Mouse (Mus musculus) MEL (cell line): ENCODE results near the gene Ly6g5c. TPM values are rescaled to one million over a fixed set of nuclear protein-coding genes. Genes with fewer than 3 reads are reported as not detected.
A peak's percentile ranks its signal among the peaks of the same experiment; 100 is the strongest.

Experiments
- DNase-seq: peaks from one replicate; pipeline ENCODE4 v3.0.0; 2011; ENCODE audit warnings: low read depth, low spot score
- H3K27ac ChIP-seq: 2 replicates; pipeline ENCODE4 v1.5.1; 2012; ENCODE audit warnings: low read depth, mild to moderate bottlenecking, control low read depth, low read length, moderate library complexity; ENCODE audit not compliant: control insufficient read depth
- H3K27me3 ChIP-seq, 2 experiments: fragments of 150-350 bp in 1 of 2; sonication (generic) in 1 of 2; 2 replicates each; pipeline ENCODE4 v1.6.1; 2012; ENCODE audit warnings: low read length in 2 of 2, mild to moderate bottlenecking in 2 of 2, improper control_type of control experiment in 1 of 2, moderate library complexity in 1 of 2; ENCODE audit not compliant: insufficient read depth in 2 of 2, control insufficient read depth in 1 of 2
- H3K36me3 ChIP-seq, 2 experiments: 2 replicates each; pipeline ENCODE4 v1.6.1; 2012 to 2014; ENCODE audit warnings: low read length in 2 of 2, improper control_type of control experiment in 1 of 2, inconsistent platforms in 1 of 2, mild to moderate bottlenecking in 1 of 2; ENCODE audit not compliant: insufficient read depth in 2 of 2, control insufficient read depth in 1 of 2
- H3K4me1 ChIP-seq, 2 experiments: fragments of 150-350 bp in 1 of 2; sonication (generic) in 1 of 2; 2 replicates each; pipeline ENCODE4 v1.6.1; 2012; ENCODE audit warnings: low read length in 2 of 2, improper control_type of control experiment in 1 of 2, mild to moderate bottlenecking in 1 of 2; ENCODE audit not compliant: insufficient read depth in 2 of 2, control insufficient read depth in 1 of 2
- H3K4me3 ChIP-seq, 2 experiments: fragments of 150-350 bp in 1 of 2; sonication (generic) in 1 of 2; 2 replicates each; pipeline ENCODE4 v1.5.1; 2012; ENCODE audit warnings: low read depth in 2 of 2, low read length in 2 of 2, mild to moderate bottlenecking in 2 of 2, moderate library complexity in 2 of 2, control low read depth in 1 of 2, improper control_type of control experiment in 1 of 2; ENCODE audit not compliant: control insufficient read depth in 1 of 2, insufficient read depth in 1 of 2
- H3K79me2 ChIP-seq: 2 replicates; pipeline ENCODE4 v1.6.1; 2012; ENCODE audit warnings: mild to moderate bottlenecking, low read length, moderate library complexity; ENCODE audit not compliant: control insufficient read depth, poor library complexity, insufficient read depth
- H3K9ac ChIP-seq: 2 replicates; pipeline ENCODE4 v1.6.1; 2012; ENCODE audit warnings: low read depth, mild to moderate bottlenecking, control low read depth, low read length, moderate library complexity; ENCODE audit not compliant: control insufficient read depth, poor library complexity, severe bottlenecking
- H3K9me3 ChIP-seq: fragments of 150-350 bp; sonication (generic); replicated peaks from 2 replicates; pipeline ENCODE4 v1.6.1; 2012; ENCODE audit warnings: mild to moderate bottlenecking, low read length, improper control_type of control experiment, moderate library complexity; ENCODE audit not compliant: insufficient read depth
- CHD1 ChIP-seq: IDR thresholded peaks from 2 replicates; pipeline ENCODE4 v1.6.1; 2012; ENCODE audit warnings: low read depth, mild to moderate bottlenecking, inconsistent platforms, low read length, improper control_type of control experiment
- CHD2 ChIP-seq: IDR thresholded peaks from 2 replicates; pipeline ENCODE4 v1.6.1; 2011; ENCODE audit warnings: low read length, improper control_type of control experiment
- ELF1 ChIP-seq: IDR thresholded peaks from 2 replicates; pipeline ENCODE4 v1.6.1; 2014; ENCODE audit warnings: low read depth, mild to moderate bottlenecking, inconsistent platforms, low read length, improper control_type of control experiment, moderate library complexity
- ETS1 ChIP-seq: IDR thresholded peaks from 2 replicates; pipeline ENCODE4 v1.6.1; 2012; ENCODE audit warnings: low read depth, mild to moderate bottlenecking, inconsistent platforms, low read length, improper control_type of control experiment, moderate library complexity
- GABPA ChIP-seq: IDR thresholded peaks from 2 replicates; pipeline ENCODE4 v1.6.1; 2012; ENCODE audit warnings: low read depth, mild to moderate bottlenecking, inconsistent platforms, low read length, improper control_type of control experiment, moderate library complexity
- GATA1 ChIP-seq: IDR thresholded peaks from 2 replicates; pipeline ENCODE4 v1.6.1; 2011; ENCODE audit warnings: low read depth, low read length, improper control_type of control experiment
- HCFC1 ChIP-seq: IDR thresholded peaks from 2 replicates; pipeline ENCODE4 v1.6.1; 2012; ENCODE audit warnings: low read depth, mild to moderate bottlenecking, inconsistent platforms, low read length, improper control_type of control experiment, moderate library complexity
- JUND ChIP-seq: IDR thresholded peaks from 2 replicates; pipeline ENCODE4 v1.6.1; 2011; ENCODE audit warnings: low read depth, mild to moderate bottlenecking, improper control_type of control experiment, low read length
- MAX ChIP-seq: IDR thresholded peaks from 2 replicates; pipeline ENCODE4 v1.6.1; 2011; ENCODE audit warnings: low read length, improper control_type of control experiment
- MAZ ChIP-seq: IDR thresholded peaks from 2 replicates; pipeline ENCODE4 v1.6.1; 2012; ENCODE audit warnings: low read depth, mild to moderate bottlenecking, inconsistent platforms, low read length, improper control_type of control experiment
- MXI1 ChIP-seq: IDR thresholded peaks from 2 replicates; pipeline ENCODE4 v1.6.1; 2011; ENCODE audit warnings: mild to moderate bottlenecking, low read depth, low read length, improper control_type of control experiment
- MYC ChIP-seq: IDR thresholded peaks from 2 replicates; pipeline ENCODE4 v1.6.1; 2011; ENCODE audit warnings: low read depth, mild to moderate bottlenecking, low read length, improper control_type of control experiment, moderate library complexity
- NELFE ChIP-seq: IDR thresholded peaks from 2 replicates; pipeline ENCODE4 v1.6.1; 2011; ENCODE audit warnings: low read depth, low read length, improper control_type of control experiment
- NRF1 ChIP-seq: IDR thresholded peaks from 2 replicates; pipeline ENCODE4 v1.6.1; 2014; ENCODE audit warnings: low read depth, mild to moderate bottlenecking, inconsistent platforms, low read length, improper control_type of control experiment, moderate library complexity; ENCODE audit not compliant: poor library complexity, insufficient read depth, severe bottlenecking
- POLR2A ChIP-seq, 2 experiments: IDR thresholded peaks; 2 replicates each; pipeline ENCODE4 v1.6.1; 2011 to 2012; ENCODE audit warnings: low read length in 2 of 2, mild to moderate bottlenecking in 2 of 2, control low read depth in 1 of 2, improper control_type of control experiment in 1 of 2, low read depth in 1 of 2, moderate library complexity in 1 of 2; ENCODE audit not compliant: control insufficient read depth in 1 of 2, insufficient read depth in 1 of 2, poor library complexity in 1 of 2
- POLR2AphosphoS5 ChIP-seq: IDR thresholded peaks from 2 replicates; pipeline ENCODE4 v1.6.1; 2012; ENCODE audit warnings: low read depth, borderline replicate concordance, mild to moderate bottlenecking, inconsistent platforms, low read length, moderate library complexity, mixed read lengths
- RCOR1 ChIP-seq: IDR thresholded peaks from 2 replicates; pipeline ENCODE4 v1.6.1; 2012; ENCODE audit warnings: low read depth, mild to moderate bottlenecking, inconsistent platforms, low read length, improper control_type of control experiment
- TBP ChIP-seq: IDR thresholded peaks from 2 replicates; pipeline ENCODE4 v1.8.0; 2011; ENCODE audit warnings: low read depth, low read length, improper control_type of control experiment
- TCF12 ChIP-seq: IDR thresholded peaks from 2 replicates; pipeline ENCODE4 v1.6.1; 2014; ENCODE audit warnings: low read depth, mild to moderate bottlenecking, inconsistent platforms, low read length, improper control_type of control experiment, moderate library complexity
- UBTF ChIP-seq: IDR thresholded peaks from 2 replicates; pipeline ENCODE4 v1.6.1; 2012; ENCODE audit warnings: low read depth, mild to moderate bottlenecking, inconsistent platforms, low read length, improper control_type of control experiment, moderate library complexity, borderline replicate concordance; ENCODE audit not compliant: insufficient read depth
- USF1 ChIP-seq: IDR thresholded peaks from 2 replicates; pipeline ENCODE4 v1.6.1; 2014; ENCODE audit warnings: low read depth, mild to moderate bottlenecking, inconsistent platforms, low read length, improper control_type of control experiment, moderate library complexity
- USF2 ChIP-seq, 2 experiments: IDR thresholded peaks; 2 replicates each; pipeline ENCODE4 v1.6.1; 2011 to 2012; ENCODE audit warnings: improper control_type of control experiment in 2 of 2, low read length in 2 of 2, borderline replicate concordance in 1 of 2, inconsistent platforms in 1 of 2, low read depth in 1 of 2, mild to moderate bottlenecking in 1 of 2; ENCODE audit not compliant: insufficient read depth in 1 of 2
- ZC3H11A ChIP-seq: IDR thresholded peaks from 2 replicates; pipeline ENCODE4 v1.6.1; 2012; ENCODE audit warnings: low read depth, mild to moderate bottlenecking, inconsistent platforms, low read length, improper control_type of control experiment
- polyA plus RNA-seq, 2 experiments: library from polyadenylated mRNA; stranded (reverse) in 1 of 2; unstranded in 1 of 2; fragments of >175 nt in 1 of 2; fragments of >200 nt in 1 of 2; gene quantifications; 2 replicates each; pipeline versions ENCODE4 v1.2.1 to v1.2.4; 2012; ENCODE audit warnings: low replicate concordance in 2 of 2, low read depth in 1 of 2; ENCODE audit not compliant: insufficient read length in 2 of 2, insufficient read depth in 1 of 2, missing spikeins in 1 of 2
- total RNA-seq: library from RNA; depleted of rRNA; stranded (reverse); fragments of 300-350 nt; gene quantifications from 2 replicates; pipeline ENCODE4 v1.2.3, GENCODE M21; 2012

Gene Ly6g5c
- total and polyA plus RNA-seq, 3 experiments: not detected

- Histone ChIP-seq H3K27me3 (no peaks in the 10 kb centered on the region), H3K9me3 (no peaks in the 10 kb centered on the region), H3K9ac (no peak overlapping the region), H3K27ac (no peak overlapping the region), H3K4me3 (no peak overlapping the region)
- no peak for TF ChIP-seq UBTF
- no peak for TF ChIP-seq ETS1
- TF ChIP-seq CHD2: no peak
- no peak for TF ChIP-seq NELFE
- TF ChIP-seq ZC3H11A: no peak
- TF ChIP-seq MYC: no peak
- TF ChIP-seq USF2 (IDR thresholded peaks at IDR 0.05; ENCODE audit: borderline replicate concordance in 1 of 2, insufficient read depth in 1 of 2, low read depth in 1 of 2, low read length in 2 of 2): no peak
- no peak for TF ChIP-seq NRF1
- no peak for TF ChIP-seq ELF1
- TF ChIP-seq, all 39 proteins: peak for 0
- peaks cover 19% of the 10 kb centered on the region for H3K79me2 ChIP-seq
- DNase-seq: no peak
- peaks cover 0 to 5% of the 10 kb centered on the region in 2 experiments; a peak in 1 of 4 replicates for H3K4me1 ChIP-seq
- H3K36me3 ChIP-seq: peaks cover 7 to 13% of the 10 kb centered on the region in 2 experiments
Measured at GRCm38 (mm10) chr17:35141971-35142370, 33.9 kb downstream of the Ly6g5c start.

- Histone ChIP-seq H3K4me3 (no peak overlapping the region), H3K79me2 (no peaks in the 10 kb centered on the region), H3K9me3 (no peaks in the 10 kb centered on the region), H3K9ac (no peak overlapping the region), H3K36me3 (peaks cover 3 to 17% of the 10 kb centered on the region in 2 experiments; a peak in 3 of 4 replicates), H3K27ac (no peak overlapping the region), H3K4me1 (no peaks in the 10 kb centered on the region), H3K27me3 (no peaks in the 10 kb centered on the region)
- TF ChIP-seq TBP (no peak), MYC (no peak), MXI1 (no peak), CHD2 (no peak), HCFC1 (no peak), ELF1 (no peak), MAX (no peak), GABPA (no peak), CHD1 (no peak), GATA1 (no peak), POLR2A (IDR thresholded peaks at IDR 0.05; ENCODE audit: control insufficient read depth in 1 of 2, insufficient read depth in 1 of 2, low read depth in 1 of 2, low read length in 2 of 2, poor library complexity in 1 of 2) (no peak), RCOR1 (no peak), MAZ (no peak), USF1 (no peak), TCF12 (no peak), POLR2AphosphoS5 (no peak), JUND (no peak)
- peak; percentile 39 for DNase-seq
Measured at GRCm38 (mm10) chr17:35146139-35146538, 38.1 kb downstream of the Ly6g5c start.
